Comparison of ENCODE assay signal across 21 mouse cellular contexts in genomic region chr15:4411333-4411732, GRCm38 (mm10). TPM values are rescaled to one million over a fixed set of nuclear protein-coding genes. Genes with fewer than 3 reads are reported as not detected.
DNase-seq lines count a peak whose midpoint lies in the region; ATAC-seq and TF ChIP-seq lines count a peak whose summit lies in the region.
"Had no signal": no experiment of that assay in that cellular context is flagged by ENCODE, and none has a peak within 500 bp of the region (broad histone marks: within the 10 kb centered on the region; RNA-seq: fewer than 3 reads in every experiment).

No protein-coding gene starts in this region.

- peak; percentile 35 for DNase-seq in midbrain, embryonic 14.5 days
- no peak for DNase-seq in midbrain, embryonic 11.5 days (ENCODE audit: low spot score, missing footprints)
- DNase-seq in cerebellum, adult 9-11 months: peak; percentile 70
- DNase-seq in hindbrain, postnatal 0 days (ENCODE audit: low spot score): peak; percentile 33
- DNase-seq in left cerebral cortex, adult 8-10 months (ENCODE audit: low spot score in 2 of 2): no peak
- no peak for DNase-seq in adrenal gland, postnatal 10 days
- DNase-seq in left cerebral cortex, postnatal 36 days (ENCODE audit: low spot score in 2 of 2): no peak
- DNase-seq: gastrocnemius, adult 2 months; heart, postnatal 4 days; kidney, adult 9 months; kidney, postnatal 4 days; liver; liver, postnatal 0 days; lung, postnatal 14 days had no signal

- H3K27me3 ChIP-seq in midbrain, embryonic 14.5 days (ENCODE audit: control insufficient read depth, insufficient read depth, low read length): no peaks in the 10 kb centered on the region
- H3K27me3 ChIP-seq in midbrain, embryonic 11.5 days (ENCODE audit: control insufficient read depth, insufficient read depth, low read length): no peaks in the 10 kb centered on the region
- no peaks in the 10 kb centered on the region for H3K27me3 ChIP-seq in hindbrain, postnatal 0 days (ENCODE audit: insufficient read depth, low read length)
- H3K27me3 ChIP-seq: forebrain, embryonic 15.5 days; megakaryocyte, embryonic 14.5 days; neural tube, embryonic 15.5 days had no signal

- H3K36me3 ChIP-seq in midbrain, embryonic 14.5 days (ENCODE audit: control insufficient read depth, insufficient read depth, low read length): no peaks in the 10 kb centered on the region
- no peaks in the 10 kb centered on the region for H3K36me3 ChIP-seq in midbrain, embryonic 11.5 days (ENCODE audit: control insufficient read depth, insufficient read depth, low read length)
- no peaks in the 10 kb centered on the region for H3K36me3 ChIP-seq in hindbrain, postnatal 0 days (ENCODE audit: insufficient read depth, low read length)
- H3K36me3 ChIP-seq: forebrain, embryonic 15.5 days; neural tube, embryonic 15.5 days had no signal

- H3K4me2 ChIP-seq in midbrain, embryonic 14.5 days (ENCODE audit: low read length): no peak overlapping the region
- H3K4me2 ChIP-seq in midbrain, embryonic 11.5 days: no peak overlapping the region
- no peak overlapping the region for H3K4me2 ChIP-seq in hindbrain, postnatal 0 days (ENCODE audit: low read depth, low read length)
- H3K4me2 ChIP-seq: forebrain, embryonic 15.5 days; neural tube, embryonic 15.5 days had no signal

- intact Hi-C loops in left cerebral cortex, postnatal 36 days (cut with DNase I): no loop called here

- H3K9me3 ChIP-seq in midbrain, embryonic 14.5 days (ENCODE audit: control insufficient read depth, low read length): no peaks in the 10 kb centered on the region
- H3K9me3 ChIP-seq in midbrain, embryonic 11.5 days (ENCODE audit: control insufficient read depth, low read length): no peaks in the 10 kb centered on the region
- no peaks in the 10 kb centered on the region for H3K9me3 ChIP-seq in hindbrain, postnatal 0 days (ENCODE audit: low read length)
- H3K9me3 ChIP-seq: forebrain, embryonic 15.5 days; megakaryocyte, embryonic 14.5 days; neural tube, embryonic 15.5 days had no signal

- WGBS in midbrain, embryonic 14.5 days: 49% methylated on average over 2 of the region's 2 CpGs
- 65% methylated on average over 2 of the region's 2 CpGs for WGBS in midbrain, embryonic 11.5 days
- WGBS in hindbrain, postnatal 0 days: 64% methylated on average over 2 of the region's 2 CpGs

- no peak overlapping the region for H3K4me3 ChIP-seq in midbrain, embryonic 14.5 days (replicated peaks; ENCODE audit: low read depth, low read length)
- no peak overlapping the region for H3K4me3 ChIP-seq in midbrain, embryonic 11.5 days (ENCODE audit: low read depth, low read length)
- no peak overlapping the region for H3K4me3 ChIP-seq in hindbrain, postnatal 0 days (ENCODE audit: low read length)
- H3K4me3 ChIP-seq: erythroblast, embryonic 14.5 days; forebrain, embryonic 15.5 days; gastrocnemius, adult 2 months; megakaryocyte, embryonic 14.5 days; myocyte; neural tube, embryonic 15.5 days had no signal

- H3K27ac ChIP-seq in midbrain, embryonic 14.5 days (replicated peaks; ENCODE audit: low read depth, low read length): no peak overlapping the region
- no peak overlapping the region for H3K27ac ChIP-seq in midbrain, embryonic 11.5 days (ENCODE audit: low read depth, low read length)
- no peak overlapping the region; the same call in 1 of the 2 replicates for H3K27ac ChIP-seq in hindbrain, postnatal 0 days
- H3K27ac ChIP-seq: forebrain, embryonic 15.5 days; gastrocnemius, adult 2 months; neural tube, embryonic 15.5 days had no signal

- ATAC-seq in midbrain, embryonic 14.5 days (ENCODE audit: low FRiP score, low TSS enrichment): no peak
- ATAC-seq in midbrain, embryonic 11.5 days (ENCODE audit: low FRiP score): no peak
- ATAC-seq in hindbrain, postnatal 0 days: no peak
- ATAC-seq: forebrain, embryonic 15.5 days; liver, postnatal 0 days had no signal

- no peaks in the 10 kb centered on the region for H3K4me1 ChIP-seq in midbrain, embryonic 14.5 days (ENCODE audit: control insufficient read depth, insufficient read depth, low read length)
- H3K4me1 ChIP-seq in midbrain, embryonic 11.5 days (ENCODE audit: control insufficient read depth, insufficient read depth, low read length): no peaks in the 10 kb centered on the region
- no peaks in the 10 kb centered on the region for H3K4me1 ChIP-seq in hindbrain, postnatal 0 days (ENCODE audit: insufficient read depth, low read length)
- H3K4me1 ChIP-seq: forebrain, embryonic 15.5 days; megakaryocyte, embryonic 14.5 days; neural tube, embryonic 15.5 days had no signal

- H3K9ac ChIP-seq in midbrain, embryonic 14.5 days (replicated peaks; ENCODE audit: low read length): no peak overlapping the region
- H3K9ac ChIP-seq in midbrain, embryonic 11.5 days (ENCODE audit: low read length): no peak overlapping the region
- no peak overlapping the region for H3K9ac ChIP-seq in hindbrain, postnatal 0 days (replicated peaks; ENCODE audit: low read length)
- H3K9ac ChIP-seq: forebrain, embryonic 15.5 days; liver, postnatal 0 days; neural tube, embryonic 15.5 days had no signal

- TF ChIP-seq CTCF in hindbrain, postnatal 0 days (IDR thresholded peaks at IDR 0.05; ENCODE audit: low read depth): no peak

RNA-seq across cellular contexts. Expression of gene Plcxd3, which starts 36.0 kb away (rescaled TPM):
- polyA plus RNA-seq in midbrain, embryonic 14.5 days (2014; fragmentation: Nextera tagmentation; extraction: Ambion mirVana): 79.0 and 83.9 TPM in 2 replicates
- polyA plus RNA-seq in midbrain, embryonic 11.5 days (2014; fragmentation: Nextera tagmentation; extraction: Ambion mirVana): 16.6 and 19.8 TPM in 2 replicates
- 53.3 and 56.7 TPM in 2 replicates for total RNA-seq in hindbrain, postnatal 0 days (2014; rRNA removed)
- polyA plus RNA-seq in hindbrain, postnatal 0 days (2015; fragmentation: Nextera tagmentation; extraction: Ambion mirVana): 85.5 and 89.4 TPM in 2 replicates
- 10 to 100 TPM; 31.2 to 35.9 (median 34.6) TPM for total RNA-seq in left cerebral cortex, adult 8-10 months (2022)
- total RNA-seq in adrenal gland, postnatal 10 days (2021): 1 to 10 TPM; 2.3 to 5.7 TPM
- 10 to 100 TPM; 33.3 to 37.0 TPM for total RNA-seq in left cerebral cortex, postnatal 36 days (2021)
- total RNA-seq: common myeloid progenitor, adult 5-6 weeks; granulocyte monocyte progenitor cell, adult 5-6 weeks had no signal
- polyA plus RNA-seq: erythroblast, embryonic 14.5 days; myocyte had no signal

Comparison
In these comparisons a context has a peak if more than half of its experiments do, and no peak if none do; other contexts are left out.
1. DNase-seq: peak in midbrain, embryonic 14.5 days (single experiment), cerebellum, adult 9-11 months (single experiment) and hindbrain, postnatal 0 days (single experiment); none in midbrain, embryonic 11.5 days (single experiment), left cerebral cortex, adult 8-10 months (0 of 2), adrenal gland, postnatal 10 days (single experiment) and left cerebral cortex, postnatal 36 days (0 of 2).